Mouse (Mus musculus): Measurements from ENCODE around the gene Ncf4.

DNA sequence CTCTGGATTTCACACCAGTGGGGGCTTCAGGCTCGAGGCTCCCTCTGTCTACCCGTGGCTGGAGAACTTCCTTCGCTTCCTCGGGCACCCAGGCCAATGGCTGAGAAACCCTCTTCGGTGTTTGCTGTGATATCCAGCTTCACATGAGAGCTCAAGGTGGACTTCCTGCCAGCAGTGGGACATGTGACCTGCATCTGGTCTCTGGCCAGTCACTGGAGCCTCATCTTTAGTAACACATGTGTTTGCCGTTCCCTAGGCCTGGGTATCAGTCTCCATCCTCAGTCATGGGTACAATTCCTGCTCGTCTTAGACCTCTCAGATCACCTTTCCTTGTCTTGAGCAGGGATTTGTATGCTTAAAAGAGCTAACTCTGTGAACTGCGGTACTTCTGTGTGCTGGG is 1.5 kb upstream of the Ncf4 start:
- TF ChIP-seq ZC3H11A (IDR thresholded peaks at IDR 0.05; ENCODE audit: borderline replicate concordance, low read depth, low read length) (no peak), CHD2 (IDR thresholded peaks at IDR 0.05; ENCODE audit: low read depth, low read length) (no peak), MAFK (IDR thresholded peaks at IDR 0.05; ENCODE audit: insufficient read depth, low read depth, low read length) (no peak), ZNF384 (IDR thresholded peaks at IDR 0.05; ENCODE audit: low read depth, low read length) (no peak), HCFC1 (IDR thresholded peaks at IDR 0.05; ENCODE audit: borderline replicate concordance, insufficient read depth, low read length) (no peak)
